Mouse (Mus musculus): ENCODE results near the gene Lpar4.

The Lpar4 gene

DNA sequence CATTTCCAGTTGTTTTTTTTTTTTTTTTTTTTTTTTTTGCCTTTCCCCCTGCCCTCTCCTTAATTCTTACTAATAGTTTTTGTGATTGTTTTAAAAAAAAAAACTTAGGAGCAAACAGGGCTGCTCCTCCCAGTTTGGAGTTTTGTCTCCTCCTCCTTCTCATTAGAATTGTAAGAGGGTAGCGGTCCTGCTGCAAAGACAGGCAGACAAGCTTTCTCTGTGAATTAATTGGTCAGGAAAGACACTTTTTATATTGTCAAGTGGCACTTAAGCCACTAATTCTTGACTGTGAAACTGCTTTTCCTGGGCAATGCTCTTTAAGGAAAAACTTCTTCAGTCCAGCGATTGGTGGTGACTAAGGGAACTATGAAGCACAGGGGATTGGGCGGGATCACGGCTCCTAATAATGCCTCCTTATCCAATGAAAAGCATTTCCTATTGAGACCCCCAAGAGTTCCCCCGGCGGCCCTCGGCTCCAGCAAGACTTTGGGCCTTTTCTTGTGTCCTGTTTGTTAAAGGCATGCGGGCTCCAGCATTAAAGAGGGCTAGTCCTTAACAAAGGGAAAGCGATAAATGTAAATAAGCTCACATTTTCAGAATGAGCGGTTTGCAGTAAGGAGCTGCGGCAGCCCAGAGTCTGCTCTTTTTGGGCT lies at the start of gene Lpar4:
Lpar4 (plus strand) TSS at position 451 of the 653 bp plus-strand sequence.
- in situ Hi-C loops (cut with MboI, MseI), result no loop called here

DNA sequence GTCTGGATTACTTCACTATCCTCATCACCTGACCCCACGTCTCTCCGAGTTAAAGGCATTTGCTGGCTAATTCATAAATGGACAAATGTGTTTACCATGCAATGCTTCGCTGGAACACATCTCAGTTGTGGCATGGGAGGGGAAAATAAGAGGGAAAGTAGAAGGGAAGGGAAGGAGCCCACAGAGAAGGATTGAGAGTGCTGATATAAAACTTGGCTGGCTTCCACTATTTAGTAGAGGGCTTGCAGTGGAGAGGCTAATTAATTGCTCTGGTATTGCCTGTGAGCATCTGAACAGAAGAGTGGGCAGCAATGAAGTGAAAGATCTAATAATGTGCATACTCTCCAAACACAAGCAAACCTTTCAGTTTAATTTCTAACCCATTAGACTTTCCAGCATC lies 49.0 kb upstream of the Lpar4 start:
- in situ Hi-C loops (cut with MboI, MseI), result no loop called here

DNA sequence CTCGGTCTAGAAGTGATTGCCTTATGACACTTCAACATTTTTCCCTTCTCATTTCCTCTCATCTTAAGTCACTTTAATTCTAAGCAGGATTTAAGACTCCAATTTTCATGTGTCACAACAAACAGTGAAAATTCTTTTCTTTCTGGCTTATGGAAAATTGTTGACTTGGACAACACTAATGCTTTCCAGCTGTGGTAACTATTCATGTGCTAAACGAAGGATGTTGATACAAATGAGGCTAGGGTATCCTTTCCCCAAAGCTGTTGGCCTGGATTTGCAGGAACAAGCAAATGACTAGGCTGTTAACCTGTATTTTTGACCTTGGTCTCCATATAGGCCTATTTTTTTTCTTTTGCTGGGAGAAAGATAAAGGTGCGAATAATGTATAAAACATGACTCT lies 48.5 kb upstream of the Lpar4 start:
- in situ Hi-C loops (cut with MboI, MseI), result no loop called here

DNA sequence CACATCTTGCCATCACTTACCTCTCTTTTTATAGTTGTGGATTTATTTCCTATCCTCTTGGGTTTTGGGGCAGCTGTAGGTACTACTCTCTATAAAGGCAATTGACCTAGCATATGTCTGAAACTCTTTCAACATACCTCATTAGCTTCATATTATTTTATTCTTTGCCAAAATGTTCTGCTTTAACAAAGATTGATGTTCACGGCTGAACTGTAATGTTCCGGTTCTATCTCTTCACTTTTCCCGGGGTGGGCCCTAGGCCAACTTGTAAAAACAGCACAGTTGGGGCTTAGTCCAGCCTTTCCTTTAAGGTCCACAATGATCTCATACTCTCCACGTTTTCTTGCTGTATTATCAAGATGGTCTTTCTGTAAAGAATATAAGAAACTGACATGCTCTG lies 48.1 kb upstream of the Lpar4 start:
- in situ Hi-C loops (cut with MboI, MseI), result no loop called here

DNA sequence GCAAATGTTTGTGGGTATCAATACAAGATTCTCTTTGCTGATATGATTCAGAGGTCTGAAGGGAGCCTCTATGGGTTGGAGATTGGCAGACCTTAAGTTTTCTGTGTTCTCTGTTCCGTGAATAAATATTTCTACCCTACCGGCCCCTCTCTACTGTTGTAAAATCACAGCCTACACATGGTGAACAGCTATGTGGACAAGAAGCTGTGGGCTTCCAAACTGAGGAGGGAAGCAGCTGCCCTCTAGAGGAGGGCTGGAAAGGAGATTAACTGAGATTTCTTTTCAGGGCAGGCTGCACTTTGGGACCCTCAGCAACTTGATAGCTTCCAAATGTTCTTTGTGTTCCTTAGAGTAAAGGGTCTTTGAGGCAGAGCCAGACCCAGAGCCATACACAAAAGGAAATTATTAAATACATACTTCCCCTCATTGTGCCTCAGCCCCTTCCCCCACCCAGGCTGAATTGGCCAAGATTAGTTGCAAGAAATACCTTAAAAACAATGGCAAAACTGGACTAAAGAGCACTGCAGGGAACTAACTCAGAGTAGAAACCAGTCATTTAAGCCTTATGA lies 22.6 kb upstream of the Lpar4 start:
- in situ Hi-C loops (cut with MboI, MseI), result no loop called here

DNA sequence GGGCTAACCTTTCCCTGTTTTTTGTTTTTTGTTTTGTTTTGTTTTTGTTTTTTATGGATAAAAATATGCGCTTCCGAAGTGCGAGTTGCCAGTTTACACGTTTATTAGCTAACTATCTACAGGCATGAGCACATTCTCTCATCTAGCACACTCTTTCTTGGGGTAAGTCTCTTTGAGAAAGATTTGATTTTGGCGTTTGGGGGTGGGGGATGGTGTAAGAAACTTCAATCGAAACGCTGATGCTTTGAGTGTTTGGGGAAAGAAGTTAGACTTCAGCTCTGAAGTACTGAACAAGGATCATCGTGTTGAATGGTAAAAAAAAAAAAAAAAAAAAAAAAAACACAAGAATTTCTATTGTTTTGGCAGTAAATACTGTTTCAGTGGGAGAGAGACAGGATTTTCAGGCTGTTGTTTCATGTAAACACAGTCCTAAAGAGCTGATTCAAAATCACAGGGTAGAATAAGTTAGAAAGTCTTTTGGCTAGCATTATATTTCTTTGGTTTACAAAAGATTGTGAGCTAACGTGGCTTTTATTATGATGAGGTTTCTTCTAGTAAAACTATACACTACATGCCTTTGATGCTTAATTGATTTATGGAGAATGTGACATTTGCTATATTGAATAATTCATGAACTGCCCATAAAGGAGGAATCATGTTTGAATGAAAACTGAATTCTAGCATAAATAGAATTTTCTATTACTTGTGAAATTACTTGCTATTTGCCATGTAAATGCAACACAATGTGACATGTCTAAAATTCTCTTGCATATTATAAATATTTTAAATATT lies 599 bp downstream of the Lpar4 start:
- in situ Hi-C loops (cut with MboI, MseI), result no loop called here

DNA sequence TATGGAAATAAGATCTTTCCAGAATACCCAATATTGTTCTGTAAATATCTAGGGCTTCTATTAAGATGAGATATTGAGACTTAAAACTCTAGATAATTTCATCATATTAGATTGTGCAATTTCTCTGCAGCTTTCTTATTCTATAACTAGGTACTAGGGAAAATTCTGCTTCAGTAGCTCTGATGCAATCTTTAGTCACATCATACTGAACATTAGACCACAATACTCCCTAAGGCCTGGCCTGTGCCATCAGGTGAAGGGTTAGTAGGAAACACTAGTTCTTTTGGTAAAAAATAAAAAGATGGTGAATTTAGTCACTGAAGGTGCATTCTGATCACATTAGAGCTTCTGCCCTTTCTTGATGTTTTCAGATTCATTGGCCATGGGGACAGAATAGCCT lies 4.1 kb downstream of the Lpar4 start:
- in situ Hi-C loops (cut with MboI, MseI), result no loop called here

DNA sequence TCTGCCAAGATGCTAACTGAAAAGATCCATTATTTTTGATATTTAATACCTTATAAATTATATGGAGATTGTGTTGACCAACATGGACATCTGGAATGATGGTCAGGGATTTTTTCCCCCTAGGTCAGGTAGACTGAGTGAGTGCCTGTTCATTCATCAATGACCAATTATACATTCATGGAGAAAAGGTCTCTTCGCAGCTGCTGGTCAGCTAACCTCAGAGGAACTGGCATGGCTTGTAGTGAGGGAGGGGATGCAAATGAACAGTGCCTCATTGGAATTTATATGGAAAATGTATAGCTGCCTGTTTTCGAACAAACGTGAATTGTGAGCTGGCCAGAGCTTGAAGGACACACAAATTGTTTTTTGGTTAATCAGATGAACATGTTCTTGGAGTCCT lies 18.9 kb downstream of the Lpar4 start:
- in situ Hi-C loops (cut with MboI, MseI), result no loop called here

DNA sequence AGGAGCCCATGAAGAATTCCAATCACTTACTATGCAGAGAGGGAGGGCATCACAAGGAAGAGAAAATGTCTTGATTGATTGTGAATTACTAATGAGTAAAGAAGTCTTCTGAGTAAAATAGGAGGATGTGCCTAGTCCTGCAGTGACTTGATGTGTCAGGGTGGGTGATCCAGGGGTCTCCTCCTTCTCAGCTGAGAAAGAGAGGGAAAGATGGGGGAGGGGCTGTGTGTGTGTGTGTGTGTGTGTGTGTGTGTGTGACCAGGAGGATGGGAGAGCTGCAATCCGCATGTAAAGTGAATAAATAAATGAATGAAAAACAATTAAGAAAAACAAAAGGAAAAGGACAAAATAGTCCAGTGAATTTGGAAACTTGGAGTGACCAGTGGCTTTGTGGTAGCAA lies 30.1 kb downstream of the Lpar4 start:
- in situ Hi-C loops (cut with MboI, MseI), result no loop called here

DNA sequence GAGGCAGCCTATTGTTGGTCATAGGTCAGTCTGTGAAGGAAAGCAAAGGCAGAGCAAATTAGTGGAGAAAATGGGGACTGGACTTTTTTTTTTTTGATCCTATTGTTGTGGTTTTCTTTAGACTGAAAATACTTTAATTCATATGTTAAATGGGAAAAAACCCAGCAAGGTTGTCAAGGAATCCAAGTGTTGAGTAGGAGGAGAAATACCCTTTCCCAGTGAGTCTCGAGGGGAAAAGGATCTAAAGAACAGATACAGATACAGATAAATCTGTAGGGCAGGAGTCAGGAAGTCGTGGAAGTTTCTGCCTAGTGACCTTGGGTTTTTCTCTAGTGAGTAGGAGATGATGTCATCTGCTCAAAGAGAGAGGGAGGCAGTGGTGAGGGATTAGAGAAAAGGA lies 30.6 kb downstream of the Lpar4 start:
- in situ Hi-C loops (cut with MboI, MseI), result no loop called here

DNA sequence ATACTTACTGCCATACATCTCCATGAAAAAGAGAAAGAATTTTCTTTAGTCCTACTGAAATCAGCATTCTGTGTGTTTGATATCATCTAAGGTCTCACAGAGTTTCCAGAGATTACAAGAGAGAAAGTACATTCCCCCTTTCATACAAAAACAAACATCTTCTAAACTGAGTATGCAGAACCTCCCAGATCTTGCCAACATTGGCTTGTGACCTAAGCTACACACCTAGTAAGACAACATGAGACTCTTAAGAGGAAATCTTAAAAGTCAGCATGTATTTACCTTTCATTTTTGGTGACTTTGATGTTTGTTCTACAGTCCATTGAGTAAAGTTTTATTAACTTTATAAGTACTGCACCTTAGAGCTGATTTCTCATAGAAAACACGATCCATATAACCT lies 33.4 kb downstream of the Lpar4 start:
- in situ Hi-C loops (cut with MboI, MseI), result no loop called here

DNA sequence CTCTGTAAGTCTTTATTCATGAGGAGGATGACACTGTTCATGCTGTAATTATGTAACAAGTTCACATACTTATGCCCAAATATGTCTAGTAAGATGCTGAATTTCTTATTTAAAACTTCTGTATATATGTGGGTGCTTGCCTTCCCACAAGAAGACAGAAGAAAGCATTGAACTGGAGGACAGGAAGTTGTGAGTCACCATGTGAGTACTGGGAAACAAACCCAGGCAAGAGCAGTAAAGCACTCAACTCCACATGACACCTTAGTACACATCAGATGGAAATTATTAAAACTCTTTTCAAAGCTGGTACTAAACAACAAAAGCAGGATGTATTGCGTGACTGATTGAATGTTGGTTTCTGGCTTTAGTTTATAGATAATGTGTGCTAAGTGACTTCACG lies 41.8 kb downstream of the Lpar4 start:
- in situ Hi-C loops (cut with MboI, MseI), result no loop called here

DNA sequence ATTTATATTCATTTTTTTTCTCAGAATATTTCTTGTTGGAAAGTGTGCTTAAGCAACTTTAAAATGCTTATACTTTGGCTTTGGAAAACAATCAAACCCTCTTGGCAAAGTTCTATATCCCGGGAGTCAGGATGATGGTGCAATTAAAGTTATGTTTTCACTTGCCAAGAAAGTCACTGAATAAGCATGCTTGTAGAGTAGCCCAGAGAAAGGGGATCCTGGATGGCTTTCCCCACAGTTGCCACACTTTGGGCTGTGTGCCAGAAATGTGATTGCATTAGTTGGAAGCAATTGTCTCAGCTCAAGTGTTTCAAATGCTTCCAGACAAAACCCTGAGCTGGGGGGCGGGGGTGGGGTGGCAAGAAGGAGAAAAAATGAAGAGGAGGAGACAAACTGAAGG lies 43.9 kb downstream of the Lpar4 start:
- in situ Hi-C loops (cut with MboI, MseI), result no loop called here

Measured in T-helper 1 cell (primary cell).